Mouse (Mus musculus) kidney, adult 2 months (tissue): ENCODE measurements around the gene Sult2a7.

Experiments used
- CTCF ChIP-seq: fragments of 200-500 bp; conservative IDR thresholded peaks from 2 replicates; pipeline ENCODE4 v1.5.1; 2011; ENCODE audit warnings: low read depth, mild to moderate bottlenecking, control low read depth, low read length, moderate library complexity, mixed read lengths; ENCODE audit not compliant: insufficient read depth, insufficient read length
- POLR2A ChIP-seq: fragments of 200-500 bp; IDR thresholded peaks from one replicate; pipeline ENCODE4 v1.6.1; 2011; ENCODE audit warnings: low read depth, low read length, control low read depth

DNA sequence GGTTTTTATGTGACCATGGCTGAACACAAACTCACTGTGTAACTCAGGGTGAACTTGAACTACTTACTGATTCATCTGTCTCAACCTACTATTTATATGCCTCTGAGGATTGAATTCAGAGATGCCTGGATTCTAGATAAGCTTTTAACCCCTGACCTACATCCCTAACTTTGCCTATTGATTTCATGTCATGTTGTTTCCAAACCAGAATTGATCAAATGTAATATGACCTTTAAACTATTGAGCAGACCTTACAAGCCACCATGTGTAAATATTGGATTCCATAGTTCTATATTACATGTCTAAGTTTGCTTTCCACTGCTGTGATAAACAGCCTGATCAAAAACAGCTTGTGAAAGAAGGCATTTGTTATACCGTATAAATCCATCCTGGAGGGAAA, 55.5 kb downstream of the Sult2a7 start:
- TF ChIP-seq CTCF (no peak), POLR2A (no peak)
